Mouse (Mus musculus) limb, embryonic 13.5 days (tissue): ENCODE results near the gene Frmpd3. TPM values are rescaled to one million over a fixed set of nuclear protein-coding genes. Genes with fewer than 3 reads are reported as not detected.

Experiments used
- ATAC-seq: fragments of 200-750 bp; cut with Nextera tagmentation; 2 replicates; pipeline ENCODE4 v1.8.0; 2017; ENCODE audit warnings: low read depth, moderate number of reproducible peaks, moderate TSS enrichment; ENCODE audit not compliant: low FRiP score
- H3K27ac ChIP-seq: fragments of 300-500 bp; sonication (generic); 2 replicates; pipeline ENCODE4 v1.5.1; 2015; ENCODE audit warnings: inconsistent platforms, mild to moderate bottlenecking, moderate library complexity
- H3K27me3 ChIP-seq: fragments of 300-500 bp; sonication (generic); 2 replicates; pipeline ENCODE4 v1.6.1; 2015; ENCODE audit warnings: mild to moderate bottlenecking, inconsistent platforms
- H3K36me3 ChIP-seq: fragments of 300-500 bp; sonication (generic); 2 replicates; pipeline ENCODE4 v1.6.1; 2015; ENCODE audit warnings: inconsistent platforms, mild to moderate bottlenecking, moderate library complexity
- H3K4me1 ChIP-seq: fragments of 300-500 bp; sonication (generic); 2 replicates; pipeline ENCODE4 v1.6.1; 2015; ENCODE audit warnings: inconsistent platforms
- H3K4me2 ChIP-seq: fragments of 300-500 bp; sonication (generic); replicated peaks from 2 replicates; pipeline ENCODE4 v1.6.1; 2015; ENCODE audit warnings: inconsistent platforms, mild to moderate bottlenecking, moderate library complexity
- H3K4me3 ChIP-seq: fragments of 300-500 bp; sonication (generic); 2 replicates; pipeline ENCODE4 v1.5.1; 2015; ENCODE audit warnings: moderate library complexity, mild to moderate bottlenecking, inconsistent platforms
- H3K9ac ChIP-seq: fragments of 300-500 bp; sonication (generic); 2 replicates; pipeline ENCODE4 v1.6.1; 2015; ENCODE audit warnings: mild to moderate bottlenecking, inconsistent platforms
- H3K9me3 ChIP-seq: fragments of 300-500 bp; sonication (generic); 2 replicates; pipeline ENCODE4 v1.6.1; 2016; ENCODE audit warnings: inconsistent platforms
- WGBS: fragments of 180-500 bp; shearing (Covaris S2); methylation state at CpG from one replicate; pipeline ENCODE4 v1.1.7; 2015; 5-methylcytosine and 5-hydroxymethylcytosine counted together
- microRNA counts: library from miRNA; unstranded; fragments of <30 nt; microRNA quantifications from one replicate; lab custom pipeline; 2016
- microRNA-seq: library from miRNA; unstranded; fragments of <30 nt; microRNA quantifications from one replicate; pipeline ENCODE4, GENCODE M21; 2016
- polyA plus RNA-seq: library from polyadenylated mRNA; unstranded; fragments of >200 nt; fragmentation: Nextera tagmentation; extraction: Ambion mirVana; gene quantifications from 2 replicates; pipeline ENCODE4 v1.2.1, GENCODE M21; 2015

Frmpd3 gene
- polyA plus RNA-seq, 1 experiment from 2014 or later = 0.27 TPM

- peaks cover 6% of the 10 kb centered on the region; the same call in 1 of the 2 replicates for H3K27me3 ChIP-seq
- peak overlapping the region; percentile 64 for H3K4me2 ChIP-seq
- no peaks in the 10 kb centered on the region for H3K9me3 ChIP-seq
- no peaks in the 10 kb centered on the region for H3K4me1 ChIP-seq
- H3K9ac ChIP-seq = peak overlapping the region; percentile 66; the same call in 1 of the 2 replicates
- H3K27ac ChIP-seq = no peak overlapping the region
- ATAC-seq = no peak
- WGBS = 19% methylated on average over 12 of the region's 12 CpGs
- H3K4me3 ChIP-seq = peak overlapping the region; percentile 60
- no peaks in the 10 kb centered on the region for H3K36me3 ChIP-seq
Observed at GRCm38 (mm10) chrX:140457502-140457901, 115.4 kb downstream of the Frmpd3 start.

GRCm38 (mm10) chrX:140478231-140478630 is 136.2 kb downstream of the Frmpd3 start:
- no peak for ATAC-seq
- no peaks in the 10 kb centered on the region for H3K9me3 ChIP-seq
- H3K9ac ChIP-seq = no peak overlapping the region
- H3K27ac ChIP-seq = no peak overlapping the region
- WGBS = 93% methylated on average over 6 of the region's 6 CpGs
- H3K27me3 ChIP-seq = peaks cover 8% of the 10 kb centered on the region; the same call in 1 of the 2 replicates
- H3K4me3 ChIP-seq = no peak overlapping the region
- H3K4me2 ChIP-seq = no peak overlapping the region
- no peaks in the 10 kb centered on the region for H3K4me1 ChIP-seq
- H3K36me3 ChIP-seq = peaks cover 10% of the 10 kb centered on the region; the same call in 1 of the 2 replicates

- peaks cover 8% of the 10 kb centered on the region; the same call in 1 of the 2 replicates for H3K27me3 ChIP-seq
- no peak overlapping the region for H3K4me2 ChIP-seq
- no peak overlapping the region for H3K4me3 ChIP-seq
- 61% methylated on average over 5 of the region's 5 CpGs for WGBS
- peaks cover 5% of the 10 kb centered on the region; the same call in 1 of the 2 replicates for H3K36me3 ChIP-seq
- ATAC-seq = no peak
- no peaks in the 10 kb centered on the region for H3K9me3 ChIP-seq
- no peak overlapping the region for H3K9ac ChIP-seq
- no peaks in the 10 kb centered on the region for H3K4me1 ChIP-seq
- no peak overlapping the region for H3K27ac ChIP-seq
Observed at GRCm38 (mm10) chrX:140479171-140479570, 137.1 kb downstream of the Frmpd3 start.

MicroRNAs encoded within 50 kb of the gene (microRNA counts, 519-probe panel; counts per million panel counts)
- microRNA mmu-miR-3475 (lab: Ali Mortazavi, UCI) = 1,148 counts per million, percentile 8 among the panel's probes with 10 or more counts

Small RNAs within 50 kb of the gene (microRNA-seq; reads per million reads assigned to microRNA genes)
- gene Mir3475 = 8.4 reads per million, percentile 24 among the genes with 10 or more reads in this experiment

Other genes starting within 250 kb of the Frmpd3 start
- 57.1 and 61.6 TPM in 2 replicates for gene Prps1, start 114.3 kb downstream of the Frmpd3 start, polyA plus RNA-seq